Mouse (Mus musculus) gastrocnemius, postnatal 10 days (tissue): Measurements from ENCODE around the gene Zcchc14. TPM values are rescaled to one million over a fixed set of nuclear protein-coding genes. Genes with fewer than 3 reads are reported as not detected.

Source experiments
- DNase-seq: peaks from one replicate; pipeline ENCODE4 v3.0.0; 2021; ENCODE audit warnings: mixed read lengths
- total RNA-seq, 2 experiments: library from RNA; stranded (reverse); gene quantifications; 2 replicates each; pipeline ENCODE4 v1.2.3; 2021

Gene Zcchc14
- total RNA-seq, 2 experiments from 2014 or later: 25.0 to 33.1 TPM

DNA sequence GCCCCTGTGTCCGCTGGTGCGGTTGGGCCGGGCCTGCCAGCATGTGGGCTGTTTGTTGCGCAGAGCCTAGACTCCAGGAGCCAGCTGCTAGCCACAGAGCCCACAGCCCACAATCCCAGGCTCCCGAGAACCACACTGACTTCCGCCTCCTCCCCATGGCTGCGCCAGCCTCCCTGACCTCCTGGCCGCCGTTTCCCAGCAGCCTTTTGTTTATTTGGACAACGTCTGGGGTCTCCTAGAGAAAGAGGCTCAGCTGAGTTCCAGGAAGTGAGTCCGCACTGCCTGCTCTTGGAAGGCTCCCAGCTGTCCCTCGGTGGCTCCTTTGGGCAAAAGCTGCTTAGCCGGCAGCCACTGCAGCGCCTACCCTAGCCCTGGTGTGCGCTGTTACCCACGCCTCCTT lies 12.6 kb upstream of the Zcchc14 start:
- DNase-seq: peak; percentile 50

DNA sequence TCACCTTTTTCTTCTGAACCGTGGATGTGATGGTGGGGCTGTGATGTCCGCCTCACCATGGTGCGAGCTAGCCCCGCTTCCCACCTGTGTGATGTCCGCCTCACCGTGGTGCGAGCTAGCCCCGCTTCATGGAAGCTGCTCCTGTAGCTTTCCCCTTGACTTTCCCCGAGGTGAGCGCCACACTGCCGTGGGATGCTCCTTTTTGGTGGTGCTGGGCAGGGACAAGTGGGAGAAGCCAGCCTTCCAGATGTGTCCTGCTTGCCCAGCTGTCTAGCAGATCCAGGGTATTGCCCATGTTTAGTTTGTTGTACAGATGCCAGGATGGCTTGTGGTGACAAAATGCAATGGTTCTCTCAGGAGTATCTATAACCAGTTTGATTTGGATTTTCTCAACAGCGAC lies 10.4 kb upstream of the Zcchc14 start:
- DNase-seq: no peak

DNA sequence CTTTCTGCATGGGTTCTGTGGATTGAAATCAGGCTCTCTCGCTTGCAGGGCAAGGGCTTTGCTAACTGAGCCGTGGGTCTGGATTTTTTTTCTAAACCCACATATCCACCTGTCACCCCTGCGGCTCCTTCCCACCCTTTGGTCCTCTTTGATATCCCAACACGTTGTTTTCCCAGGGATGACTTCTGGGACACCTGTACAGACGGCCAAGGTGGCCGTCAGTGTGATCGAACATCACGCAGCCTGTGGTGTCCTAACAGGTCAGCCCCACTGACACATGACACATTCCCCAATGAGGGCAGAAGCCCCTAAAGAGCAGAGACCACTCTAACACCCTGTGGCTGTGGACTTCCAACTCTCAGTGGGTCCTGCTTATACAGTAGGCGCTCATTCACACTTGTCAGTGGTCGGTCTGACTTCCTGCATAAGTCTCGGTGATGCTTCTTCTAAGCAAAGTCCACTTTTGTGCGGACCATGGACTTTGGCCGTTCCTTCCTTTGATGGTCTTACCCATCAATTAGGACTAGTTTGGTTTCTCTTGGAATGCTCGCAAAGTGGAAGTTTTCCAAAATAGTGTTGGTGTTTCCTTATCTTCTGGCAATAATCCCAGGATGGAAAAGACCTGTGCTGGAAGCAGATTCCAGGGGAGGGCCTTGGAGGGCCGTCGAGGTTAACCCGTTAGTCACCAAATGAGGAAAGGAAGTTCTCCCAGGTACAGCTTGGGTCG lies 9.1 kb upstream of the Zcchc14 start:
- no peak for DNase-seq

DNA sequence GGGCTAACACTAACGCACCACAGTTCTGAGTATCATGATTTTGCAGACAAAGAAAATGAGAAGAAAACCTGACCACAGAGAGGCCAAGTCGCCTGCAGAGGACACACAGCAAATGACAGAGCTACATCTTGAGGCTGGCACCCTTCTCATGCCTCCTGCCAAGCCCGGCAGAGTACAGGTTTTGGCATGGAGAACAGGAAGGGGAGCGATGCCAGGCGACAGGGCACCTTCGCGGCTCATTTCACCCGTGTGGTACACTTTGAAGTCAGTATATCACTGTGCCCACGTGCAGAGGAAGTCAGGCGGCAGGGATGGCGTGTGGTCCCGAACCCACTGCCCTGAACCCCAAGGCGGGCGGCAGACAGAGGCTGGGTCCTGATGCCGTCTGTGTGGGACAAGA lies 7.9 kb upstream of the Zcchc14 start:
- DNase-seq: no peak

DNA sequence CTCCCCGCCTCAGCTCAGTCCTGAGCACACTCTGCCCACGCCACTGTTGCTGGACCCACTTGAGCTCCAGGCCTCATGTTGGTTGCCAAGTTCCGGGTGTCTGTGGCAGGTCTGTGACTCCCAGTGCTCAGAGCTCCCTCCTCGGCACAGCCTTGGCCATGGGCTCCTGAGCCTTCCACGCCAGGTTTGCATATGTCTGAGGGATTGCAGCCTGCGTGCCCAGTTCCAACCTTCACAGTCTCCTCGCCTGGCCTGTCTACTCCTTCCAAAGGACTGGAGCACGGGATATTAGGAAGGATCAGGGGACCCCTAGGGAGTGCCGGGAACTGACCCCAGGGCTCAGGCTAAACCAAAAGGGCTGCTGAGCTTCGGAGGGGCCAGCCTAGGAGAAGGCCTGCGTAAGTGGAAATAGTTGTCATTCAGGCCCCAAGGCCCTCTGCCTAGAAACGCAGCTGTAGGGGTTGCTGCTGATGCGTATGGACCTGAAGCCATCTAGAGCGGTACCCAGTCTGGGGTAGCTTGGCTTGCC lies 2.3 kb upstream of the Zcchc14 start:
- no peak for DNase-seq

DNA sequence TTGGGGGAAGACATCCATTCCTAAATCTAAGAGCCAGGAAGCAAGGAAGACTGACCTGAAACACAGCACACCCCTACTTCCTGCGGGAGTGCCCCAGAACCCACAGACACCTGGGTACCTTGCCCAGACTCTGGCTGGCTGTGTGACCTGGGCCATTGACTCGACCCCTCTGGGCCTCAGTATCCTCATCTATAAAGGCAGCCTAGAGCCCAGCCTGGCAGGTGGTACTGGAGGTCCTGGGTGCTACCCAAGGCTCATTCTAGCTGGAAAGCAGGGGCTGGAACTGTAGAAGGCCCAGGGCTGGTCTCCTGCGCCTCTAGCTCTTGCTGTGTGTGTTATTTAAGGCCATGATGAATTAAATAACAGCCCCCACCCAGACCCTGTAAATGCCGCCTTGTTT lies 1.4 kb upstream of the Zcchc14 start:
- no peak for DNase-seq

DNA sequence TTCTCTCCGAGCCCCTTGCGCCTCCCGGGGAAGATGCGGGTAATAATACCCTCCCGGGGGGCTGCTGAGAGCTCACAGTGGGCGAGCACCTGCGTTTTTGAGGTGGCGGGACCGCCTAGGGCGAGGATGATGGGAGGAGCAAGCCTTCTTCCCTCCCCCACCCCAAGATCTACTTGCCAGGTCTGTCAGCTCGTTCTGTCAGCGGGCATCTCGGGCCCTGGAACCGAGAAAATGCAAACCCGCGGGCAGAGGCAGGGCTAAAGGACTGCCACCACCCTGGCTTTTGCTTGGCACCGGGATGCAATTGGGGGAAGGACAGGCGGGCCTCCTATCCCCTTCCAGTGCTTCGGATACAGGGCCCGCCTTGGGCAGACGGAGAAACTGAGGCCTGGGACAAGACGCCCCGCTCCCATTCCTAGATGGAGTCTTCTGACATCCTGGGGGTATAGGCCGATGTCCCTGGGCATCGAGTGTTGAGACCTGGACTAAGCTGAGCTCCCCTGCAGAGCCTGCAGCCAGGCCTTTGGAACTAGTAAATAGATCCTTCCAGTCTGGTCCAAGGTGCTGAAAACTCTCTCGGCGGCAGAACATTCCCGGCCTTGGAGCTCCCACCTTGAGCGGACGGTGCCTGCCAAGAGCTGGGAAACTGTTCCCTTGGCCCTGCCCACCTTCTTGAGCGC lies 779 bp upstream of the Zcchc14 start:
- DNase-seq: peak; percentile 37

DNA sequence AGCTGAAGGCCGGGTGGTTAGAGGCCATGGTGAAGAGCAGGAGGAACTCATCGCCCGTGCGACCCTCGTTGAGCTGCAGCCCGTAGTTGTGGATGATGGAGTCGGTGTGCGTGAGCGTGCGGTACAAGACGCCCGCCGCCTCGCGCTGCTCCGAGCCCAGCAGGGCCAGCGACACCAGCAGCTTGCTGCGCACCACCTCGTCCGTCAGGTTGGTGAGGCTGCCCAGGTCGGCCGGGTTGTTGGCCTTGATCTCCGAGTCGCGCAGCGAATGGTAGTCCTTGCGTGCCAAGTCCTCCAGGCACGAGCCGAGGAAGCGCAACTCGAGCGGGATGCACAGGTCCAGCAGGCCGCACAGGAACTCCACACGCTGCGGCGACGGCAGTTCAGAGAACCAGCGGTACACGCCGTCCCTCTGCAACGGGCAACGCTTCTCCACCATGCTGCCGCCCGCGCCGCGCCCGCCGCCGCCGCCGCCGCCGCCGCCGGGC lies 783 bp downstream of the Zcchc14 start:
- DNase-seq: peak; percentile 58

DNA sequence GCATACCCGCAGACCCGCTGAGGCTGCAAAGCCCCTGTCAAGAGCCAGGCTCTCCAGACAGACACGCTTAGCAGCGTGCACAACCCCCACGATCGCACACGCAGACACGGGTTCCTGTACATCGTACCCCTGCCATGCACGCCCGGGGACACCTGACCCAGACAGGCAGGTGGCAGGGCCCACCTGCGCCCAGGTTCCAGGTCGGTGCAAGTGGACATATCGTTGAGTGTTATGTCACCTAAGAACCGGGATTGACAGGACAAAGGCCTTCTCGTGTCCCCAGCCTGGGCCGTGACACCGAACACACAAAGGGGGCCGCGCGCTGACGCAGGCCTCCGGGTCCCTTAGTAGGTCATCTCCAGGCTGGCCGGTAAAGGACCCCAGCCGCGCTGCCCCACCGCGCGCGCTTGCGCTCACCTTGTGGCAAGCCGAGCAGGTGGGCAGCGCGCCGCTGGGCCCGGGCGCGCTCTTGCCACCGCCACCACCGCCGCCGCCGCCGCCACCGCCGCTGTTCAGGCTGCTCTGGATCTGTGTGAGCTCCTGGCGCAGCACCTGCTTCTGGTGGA lies 1.3 kb downstream of the Zcchc14 start:
- DNase-seq: peak; percentile 42

DNA sequence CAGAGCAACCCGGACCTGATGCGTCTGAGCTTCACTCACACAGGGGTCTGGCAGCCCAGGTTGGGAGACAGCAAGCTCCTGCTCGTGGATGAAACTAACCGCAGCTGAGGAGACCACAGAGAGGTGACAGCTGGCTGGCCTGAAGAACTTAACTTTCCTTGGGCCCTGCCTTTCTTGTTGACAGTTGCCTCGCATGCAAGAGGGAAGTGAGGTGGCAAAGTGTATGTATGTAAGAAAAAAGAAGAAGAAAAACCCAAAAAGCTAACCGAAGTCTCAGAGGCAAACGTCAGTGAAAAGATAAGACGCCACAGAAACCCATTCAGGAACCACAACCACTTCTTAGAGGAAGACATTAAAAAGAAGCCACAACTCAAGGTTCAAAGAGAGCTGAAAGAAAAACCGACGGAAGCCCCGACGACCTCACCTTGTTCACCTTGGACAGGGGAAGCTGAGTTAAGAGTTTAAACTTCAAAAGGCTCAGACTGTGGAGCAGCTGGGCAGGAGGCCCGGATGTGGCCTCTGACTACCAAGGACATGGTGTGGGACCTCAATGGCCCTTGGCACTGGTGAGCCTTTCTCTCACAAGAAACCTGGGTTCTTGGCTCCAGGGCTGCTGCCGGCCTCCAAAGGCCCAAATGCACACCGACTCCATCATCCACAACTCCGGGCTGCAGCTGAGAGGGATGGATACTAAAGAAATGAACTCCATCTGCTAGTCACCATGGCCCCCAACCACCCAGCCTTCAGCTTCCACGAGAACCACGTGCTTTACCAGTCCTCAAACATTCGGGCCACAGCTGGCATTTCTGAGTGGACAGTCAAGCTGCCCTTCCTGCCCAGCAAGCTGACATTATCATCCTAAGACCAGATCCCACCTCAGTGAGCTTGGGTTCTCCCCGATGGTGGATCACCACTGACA lies 2.1 kb downstream of the Zcchc14 start:
- DNase-seq: no peak

DNA sequence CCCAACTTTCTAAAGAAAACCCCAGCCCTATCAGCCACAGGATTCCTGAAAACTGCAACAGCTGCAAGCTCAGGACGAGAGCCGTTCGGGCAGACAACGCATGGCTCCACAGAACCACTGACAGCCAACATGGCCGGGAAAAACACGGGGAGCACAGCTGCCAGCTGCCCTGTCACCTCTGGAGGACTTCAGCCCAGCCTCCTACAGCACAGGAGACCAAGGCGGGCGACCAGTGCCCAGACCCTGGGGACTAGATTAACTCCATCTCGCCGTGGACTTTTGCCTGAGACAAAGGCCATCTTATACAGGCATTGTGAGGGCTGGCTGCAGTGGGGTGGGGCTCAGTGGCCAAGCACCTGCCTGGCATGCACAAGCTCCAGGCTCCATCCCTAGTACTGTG lies 2.8 kb downstream of the Zcchc14 start:
- DNase-seq: no peak

DNA sequence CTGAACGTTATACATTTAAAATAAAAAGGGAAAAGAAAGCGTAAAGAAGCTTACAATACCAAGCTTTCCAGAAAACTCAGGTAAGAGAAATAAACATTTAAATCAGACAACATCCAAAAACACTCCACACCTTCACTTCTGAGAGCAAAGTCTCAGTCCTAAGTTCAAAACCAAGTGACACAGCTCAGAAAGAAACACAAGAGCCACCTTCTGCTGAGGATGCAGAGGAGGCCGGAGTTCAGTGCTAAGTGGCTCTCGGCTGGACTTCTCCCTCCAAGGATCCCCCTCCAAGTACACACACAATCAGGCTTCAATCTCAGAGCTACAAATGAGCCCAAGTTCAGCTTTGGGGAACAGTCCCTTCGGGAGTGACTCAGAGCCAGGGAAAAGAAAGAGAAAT lies 3.3 kb downstream of the Zcchc14 start:
- DNase-seq: no peak

DNA sequence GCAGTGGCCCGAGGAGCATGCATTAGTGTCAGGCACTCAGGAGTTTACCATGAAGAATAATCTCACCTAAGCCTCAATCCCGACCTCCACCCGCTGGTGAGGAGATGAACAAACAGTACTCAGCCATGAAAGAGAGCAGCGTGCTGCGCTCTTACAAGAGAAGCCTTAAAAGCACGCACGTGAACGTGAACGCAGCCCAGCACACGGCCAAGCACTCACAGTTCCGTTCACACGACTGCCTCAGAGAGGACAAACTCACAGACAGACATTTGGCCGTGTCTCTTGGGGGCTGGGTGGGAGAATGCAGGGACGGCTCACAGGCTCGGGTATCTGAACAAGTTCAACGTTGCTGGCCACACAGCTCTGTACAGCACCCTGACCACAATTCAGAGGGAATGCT lies 4.2 kb downstream of the Zcchc14 start:
- no peak for DNase-seq

DNA sequence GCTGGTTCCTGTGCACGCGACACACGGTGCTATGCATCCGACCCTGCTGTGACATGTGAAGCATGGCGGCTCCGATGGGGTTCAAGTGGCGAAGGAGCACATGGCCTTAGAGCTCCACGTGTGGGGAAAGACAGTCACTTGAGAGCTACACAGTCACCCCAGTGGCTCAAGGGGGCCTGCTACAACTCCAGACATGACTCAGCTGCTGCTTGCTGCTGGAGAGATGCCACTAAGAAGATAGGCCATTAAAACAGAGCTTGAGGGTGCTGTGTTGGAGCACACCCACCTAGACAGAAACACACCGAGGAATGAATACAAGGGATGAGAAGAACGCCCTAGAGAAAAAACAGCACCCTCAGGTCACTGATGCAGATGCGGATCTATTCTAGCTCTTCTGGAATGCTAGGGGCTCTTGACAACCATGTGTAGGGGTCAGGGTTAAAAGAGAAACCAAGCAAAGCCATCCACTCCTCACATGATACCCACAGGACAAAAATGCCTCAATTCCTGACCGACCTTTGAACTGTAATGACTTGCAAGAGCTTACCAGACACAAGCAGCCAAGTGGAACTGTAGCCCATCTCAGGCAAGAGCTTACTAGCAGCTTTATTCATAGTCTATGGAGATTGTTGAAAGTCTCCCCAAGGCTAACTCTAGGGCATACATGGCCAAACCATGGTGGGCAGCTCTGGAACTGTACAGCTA lies 5.0 kb downstream of the Zcchc14 start:
- no peak for DNase-seq

DNA sequence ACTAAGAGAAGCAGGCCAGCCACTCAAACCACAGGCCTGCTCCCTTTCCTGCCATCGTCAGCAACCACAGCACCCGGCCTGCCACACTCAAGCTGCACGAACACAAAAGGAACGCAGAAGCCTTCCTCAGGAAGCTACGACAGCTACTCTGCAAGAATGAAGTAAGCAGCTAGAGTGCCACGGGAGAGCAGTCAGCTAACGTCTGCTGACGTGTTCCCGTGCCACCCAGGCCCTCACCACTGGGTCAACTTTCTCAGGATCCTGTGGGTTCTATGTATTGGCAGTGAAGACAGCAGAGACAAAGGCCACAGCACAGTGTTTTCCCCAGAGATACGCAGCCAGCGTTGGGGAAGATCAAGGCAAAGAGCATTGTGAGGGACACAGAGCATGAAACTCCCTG lies 9.3 kb downstream of the Zcchc14 start:
- no peak for DNase-seq

DNA sequence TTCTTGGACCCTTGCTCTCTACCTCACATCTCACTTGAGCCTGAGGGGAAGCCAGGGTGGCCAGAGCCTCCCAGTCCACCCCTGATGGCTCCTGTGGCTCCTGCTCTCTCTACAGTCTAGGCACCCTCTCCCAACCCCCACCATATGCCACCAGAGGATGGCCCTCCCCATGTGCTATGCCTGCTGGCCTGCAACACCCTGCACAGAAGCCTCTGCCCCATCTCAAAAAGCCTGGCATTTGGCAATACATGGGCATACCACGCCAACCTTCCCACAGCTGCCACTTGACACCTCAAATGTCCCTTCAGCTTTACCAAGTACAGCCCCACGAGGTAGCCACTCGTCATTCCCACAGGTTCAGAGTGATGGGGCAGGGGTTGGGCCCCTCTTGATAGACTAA lies 9.9 kb downstream of the Zcchc14 start:
- no peak for DNase-seq

DNA sequence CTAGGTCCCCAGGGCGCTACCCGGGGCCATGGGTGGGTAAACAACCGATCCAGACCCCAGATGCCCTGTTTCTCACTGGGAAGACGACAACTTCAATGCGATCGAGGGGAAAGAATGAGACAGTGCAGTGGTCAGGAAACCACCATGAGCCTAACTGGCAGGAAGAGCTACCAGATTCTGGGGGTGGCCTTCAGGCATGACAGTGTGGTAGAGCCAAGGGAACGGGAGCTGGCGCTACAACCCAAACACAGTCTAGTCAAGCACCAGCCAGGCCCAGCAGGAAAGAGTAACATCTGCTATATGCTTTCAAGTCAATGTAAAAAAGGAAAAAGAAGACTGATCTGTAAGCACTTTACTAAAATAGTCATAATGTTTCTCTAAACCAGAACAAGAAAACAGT lies 16.5 kb downstream of the Zcchc14 start:
- no peak for DNase-seq

DNA sequence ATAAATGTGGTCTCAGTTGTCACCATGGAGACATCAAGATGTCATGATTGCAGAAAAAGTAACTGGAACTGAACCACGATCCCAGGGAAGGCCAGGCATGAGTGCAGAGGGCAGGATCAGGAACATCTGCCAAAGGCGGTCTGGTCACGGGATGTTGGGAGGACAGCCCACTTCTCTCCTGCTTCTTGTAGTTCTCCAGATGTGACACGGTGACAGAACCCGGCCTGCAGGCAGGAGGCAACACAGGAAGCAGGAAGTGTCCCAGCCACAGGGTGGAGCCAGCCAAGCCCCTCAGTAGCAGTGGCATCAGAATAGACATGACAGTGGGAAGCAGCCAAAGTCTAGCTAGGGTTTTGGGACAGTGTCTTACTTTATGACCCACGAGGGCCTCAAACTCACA lies 17.2 kb downstream of the Zcchc14 start:
- DNase-seq: no peak

DNA sequence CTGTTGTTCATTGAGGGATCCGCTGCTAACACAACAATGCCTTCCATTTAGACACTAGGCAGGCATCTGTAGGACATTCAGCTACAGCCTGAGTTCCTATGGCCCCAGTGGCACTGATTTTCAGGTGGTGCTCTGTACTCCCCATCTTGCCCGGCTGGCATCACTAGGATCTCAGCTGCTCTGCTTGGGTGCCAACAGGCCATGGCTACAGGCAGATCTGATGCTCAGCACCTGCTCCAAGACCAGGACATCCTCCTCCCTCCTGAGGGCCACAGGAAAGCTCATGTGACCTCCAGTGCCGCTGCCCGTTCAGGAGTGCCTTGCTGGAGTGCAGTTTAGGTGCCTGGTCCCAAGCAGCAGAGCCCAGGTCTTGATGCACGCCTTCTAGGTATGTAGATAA lies 20.3 kb downstream of the Zcchc14 start:
- no peak for DNase-seq

DNA sequence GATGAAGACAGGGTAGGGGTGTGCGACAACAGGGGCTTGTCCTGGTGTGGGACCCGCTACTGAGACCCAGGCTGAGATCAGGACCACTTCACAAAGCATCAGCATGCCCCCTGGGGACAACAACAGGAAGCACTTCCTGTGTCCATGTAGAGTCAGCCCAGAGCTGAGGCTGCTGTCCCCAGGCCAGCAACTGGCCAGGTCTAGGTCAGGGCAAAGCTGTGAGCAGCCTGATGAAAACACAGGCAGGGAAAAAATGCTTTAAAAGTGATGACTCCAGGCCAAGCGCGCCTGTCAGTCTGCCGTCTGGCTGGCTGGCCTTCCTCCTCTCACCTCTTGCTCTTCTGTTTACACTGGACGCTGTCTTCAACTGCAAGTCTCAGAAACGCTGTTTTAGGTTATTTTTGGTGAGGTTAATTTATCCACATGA lies 21.0 kb downstream of the Zcchc14 start:
- DNase-seq: no peak

DNA sequence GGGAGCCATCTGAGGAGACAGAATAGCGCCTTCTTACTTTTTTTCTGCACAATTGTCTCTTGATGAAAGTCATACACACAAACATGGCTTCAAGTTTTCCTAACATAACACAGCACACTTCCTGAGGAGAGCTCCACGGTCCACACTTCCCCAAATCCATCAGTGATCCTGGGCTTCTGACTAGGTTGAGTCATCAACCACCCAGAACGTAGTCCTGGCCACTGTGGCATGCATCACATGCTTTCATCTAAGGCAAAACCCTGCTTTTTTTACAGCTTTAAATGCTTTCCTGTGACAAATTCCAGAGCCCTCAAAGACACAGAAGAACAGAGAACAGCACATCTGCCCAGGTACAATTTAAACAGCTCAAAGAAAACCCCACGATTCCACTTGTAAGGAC lies 24.0 kb downstream of the Zcchc14 start:
- no peak for DNase-seq

DNA sequence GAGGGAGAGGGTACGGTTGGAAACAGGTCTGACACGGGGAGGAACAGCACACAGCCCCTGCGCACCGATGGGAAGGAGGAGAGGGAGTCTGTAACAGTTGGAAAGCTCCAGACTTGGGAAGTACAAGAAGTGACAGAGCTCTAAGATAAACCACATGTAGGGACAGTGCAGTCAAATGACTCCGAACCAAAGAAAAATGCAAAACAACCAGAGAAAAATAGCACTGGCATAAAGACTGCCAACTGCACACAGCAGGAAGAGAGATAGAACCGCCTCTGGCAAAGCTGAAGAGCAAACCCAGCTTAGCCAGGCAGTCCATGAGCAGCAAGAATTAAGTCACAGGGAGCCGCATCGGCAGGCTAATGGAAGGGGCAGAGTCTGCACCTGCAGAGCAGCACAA lies 29.7 kb downstream of the Zcchc14 start:
- DNase-seq: no peak
